Mouse (Mus musculus): ENCODE results near the gene 1700020A23Rik. TPM values are rescaled to one million over a fixed set of nuclear protein-coding genes. Genes with fewer than 3 reads are reported as not detected.
A peak's percentile ranks its signal among the peaks of the same experiment; 100 is the strongest.

Gene 1700020A23Rik
- total RNA-seq, 2 experiments from 2014 or later = not detected

DNA sequence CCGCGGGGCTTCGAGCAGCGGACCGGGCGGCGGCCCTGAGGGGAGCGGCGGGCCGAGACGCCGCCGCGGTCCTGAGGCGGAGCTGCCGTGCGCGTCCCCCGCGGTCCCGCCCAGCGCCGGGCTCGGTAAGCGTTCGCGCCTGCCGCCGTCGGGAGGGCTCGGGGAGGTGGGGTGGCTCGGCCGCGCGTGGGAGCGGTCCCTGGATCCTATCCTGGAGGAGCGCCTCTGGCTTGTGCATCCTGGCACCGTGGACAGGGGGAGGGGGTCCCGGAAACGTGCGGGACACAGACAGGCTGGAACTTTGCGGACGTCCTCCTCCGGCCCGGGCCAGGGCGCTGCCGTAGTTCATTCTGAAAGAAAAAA, 45.4 kb downstream of the 1700020A23Rik start:
- DNase-seq (ENCODE audit: low spot score in 2 of 2) = peak; percentile 52 to 75

DNA sequence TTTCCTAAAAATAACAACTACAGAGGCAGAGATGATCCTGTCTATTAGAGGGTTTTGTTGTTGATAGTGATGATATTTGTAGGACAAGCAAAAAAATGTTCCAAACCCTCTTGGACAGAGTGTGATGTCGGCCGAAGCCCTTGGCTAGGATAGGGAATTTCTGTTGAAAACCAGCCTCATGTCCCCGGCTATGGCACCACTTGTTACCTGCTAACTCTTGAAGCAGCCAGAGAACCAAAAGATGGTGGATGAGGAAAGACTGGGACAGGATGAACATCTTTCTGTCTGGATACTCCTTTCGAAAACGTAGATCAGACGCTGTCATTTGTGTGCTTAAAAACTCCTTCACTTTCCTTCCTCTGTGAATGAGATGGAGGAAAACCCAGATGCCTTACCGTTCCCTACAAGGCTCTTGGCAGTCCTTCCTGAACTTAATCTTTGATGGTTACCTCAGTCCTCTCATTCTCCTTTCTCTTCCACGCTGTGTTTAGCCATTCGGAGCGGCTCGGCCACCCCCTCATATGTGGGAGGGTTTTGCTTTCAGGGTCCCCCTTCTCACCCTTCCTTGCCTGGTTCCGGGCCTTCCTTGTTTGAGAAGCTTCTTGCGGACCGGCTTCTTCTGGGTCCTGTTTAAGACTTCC, 46.1 kb downstream of the 1700020A23Rik start:
- DNase-seq (ENCODE audit: low spot score in 2 of 2) = no peak

DNA sequence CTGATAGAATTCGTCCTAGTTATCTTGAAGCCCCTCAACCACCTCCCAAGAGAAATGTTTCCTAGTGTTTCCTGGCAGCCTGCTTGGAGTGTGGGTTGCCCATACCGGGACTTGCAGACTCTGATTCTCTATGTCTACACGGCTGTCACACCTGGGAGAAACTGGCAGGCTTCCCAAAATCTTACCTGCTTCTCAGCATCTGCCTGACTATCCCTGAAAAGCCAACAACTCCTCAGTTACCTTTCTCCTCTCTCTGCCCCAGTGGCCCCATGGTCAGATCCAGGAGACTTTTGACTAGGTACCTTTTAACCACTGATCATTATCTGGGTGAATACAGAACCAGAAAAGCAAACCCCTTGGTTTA, 46.6 kb downstream of the 1700020A23Rik start:
- DNase-seq (ENCODE audit: low spot score in 2 of 2) = no peak

DNA sequence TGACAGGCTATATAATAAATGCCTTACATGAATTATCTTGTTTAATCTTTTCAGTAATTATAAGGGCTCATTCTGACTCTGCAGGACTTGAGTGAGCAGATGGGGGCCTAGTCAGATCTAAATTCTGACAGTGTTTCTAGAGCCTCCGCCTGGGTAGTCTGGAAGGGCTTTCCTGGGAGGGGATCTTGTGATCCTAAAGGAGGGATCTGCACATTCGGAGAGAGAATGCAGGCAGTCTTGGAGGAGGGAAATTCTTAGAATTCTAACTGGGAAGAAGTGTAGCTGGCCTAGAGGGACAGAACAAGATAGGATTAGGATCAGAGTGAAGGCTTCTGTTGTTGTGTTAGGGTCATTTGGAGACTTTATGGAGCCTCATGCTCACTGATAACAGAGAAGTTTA, 47.2 kb downstream of the 1700020A23Rik start:
- no peak for DNase-seq (ENCODE audit: low spot score in 2 of 2)

DNA sequence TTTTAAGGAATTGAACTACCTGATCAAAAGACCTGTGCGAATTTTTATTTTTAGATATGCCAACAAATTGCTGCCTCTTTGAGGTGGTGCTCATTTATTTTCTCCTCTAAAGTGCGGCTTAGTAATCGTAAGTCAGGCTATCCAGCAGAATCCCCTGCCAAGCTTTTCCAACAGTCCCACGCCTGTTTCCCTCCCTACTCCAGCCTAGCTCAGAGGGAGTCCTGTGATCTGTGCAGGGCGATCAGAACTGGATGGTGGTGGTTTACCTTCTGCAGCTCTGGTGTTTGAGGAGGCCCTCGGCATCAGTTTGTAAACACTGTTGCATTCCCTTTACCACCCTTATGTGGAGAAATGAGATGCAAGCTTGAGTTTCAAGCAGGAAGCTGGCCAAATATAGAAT, 48.4 kb downstream of the 1700020A23Rik start:
- no peak for DNase-seq (ENCODE audit: low spot score in 2 of 2)

DNA sequence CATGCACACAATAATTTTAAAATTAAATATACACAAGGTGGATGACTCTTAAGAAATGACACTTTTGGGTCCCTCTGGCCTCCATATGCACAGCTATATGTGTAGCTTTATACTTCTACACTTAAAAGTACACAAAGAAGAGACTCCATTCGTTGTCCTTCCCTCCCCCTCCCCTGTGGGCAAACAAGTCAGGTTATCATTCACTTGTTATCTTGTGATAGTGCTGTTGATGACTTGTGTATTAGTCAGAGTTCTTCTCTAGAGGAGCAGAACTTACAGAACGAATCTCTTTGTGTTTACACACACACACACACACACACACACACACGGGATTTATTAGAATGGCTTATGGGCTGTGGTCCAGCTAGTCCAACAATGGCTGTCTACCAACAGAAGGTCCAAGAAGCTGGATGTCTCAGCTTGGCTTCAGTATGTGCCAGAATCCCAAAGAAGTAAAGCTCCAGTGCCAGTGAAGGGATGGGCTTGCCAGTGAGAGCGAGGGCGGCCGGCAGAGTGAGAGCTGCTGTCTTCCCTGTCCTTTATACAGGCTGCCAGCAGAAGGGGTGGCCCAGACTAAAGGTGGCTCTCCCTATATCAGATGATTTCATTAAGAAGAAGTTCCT, 49.8 kb downstream of the 1700020A23Rik start:
- DNase-seq (ENCODE audit: low spot score in 2 of 2) = no peak

Other genes starting within 250 kb of the 1700020A23Rik start
- gene Snrpb, start 225.9 kb upstream of the 1700020A23Rik start, total RNA-seq (2021) = 100 to 1,000 TPM; 188 to 199 TPM
- gene Tmc2, start 210.1 kb upstream of the 1700020A23Rik start, total RNA-seq (2021) = not detected
- 10 to 100 TPM; 66.9 to 84.6 TPM for gene Nop56, start 130.8 kb upstream of the 1700020A23Rik start, total RNA-seq (2021)
- gene Idh3b, start 120.7 kb upstream of the 1700020A23Rik start, total RNA-seq (2021) = 100 to 1,000 TPM; 282 to 290 TPM
- 1 to 10 TPM; 2.1 to 2.7 TPM for gene Ebf4, start 110.1 kb upstream of the 1700020A23Rik start, total RNA-seq (2021)
- 10 to 100 TPM; 19.7 to 19.9 TPM for gene Cpxm1, start 7.7 kb upstream of the 1700020A23Rik start, total RNA-seq (2021)
- gene Gm28372, start within 50 bp of the 1700020A23Rik start, total RNA-seq (2021) = not detected
- not detected for gene Tmem239, start 1.2 kb downstream of the 1700020A23Rik start, total RNA-seq (2021)
- gene Vps16, start 19.1 kb downstream of the 1700020A23Rik start, total RNA-seq (2021) = 10 to 100 TPM; 37.3 to 44.6 TPM
- 10 to 100 TPM; 10.6 to 11.6 TPM for gene Pced1a, start 19.4 kb downstream of the 1700020A23Rik start, total RNA-seq (2021)
- 10 to 100 TPM; 73.2 to 74.7 TPM for gene Ptpra, start 45.0 kb downstream of the 1700020A23Rik start, total RNA-seq (2021)
- 10 to 100 TPM; 51.9 to 60.9 TPM for gene Mrps26, start 158.5 kb downstream of the 1700020A23Rik start, total RNA-seq (2021)
- not detected for gene Oxt, start 170.9 kb downstream of the 1700020A23Rik start, total RNA-seq (2021)
- not detected for gene Avp, start 177.3 kb downstream of the 1700020A23Rik start, total RNA-seq (2021)
- 1 to 10 TPM; 7.3 to 8.2 TPM for gene Fastkd5, start 224.8 kb downstream of the 1700020A23Rik start, total RNA-seq (2021)
- gene Ubox5, start 224.8 kb downstream of the 1700020A23Rik start, total RNA-seq (2021) = 1 to 10 TPM; 5.9 TPM
- 1 to 10 TPM; 5.8 to 6.2 TPM for gene Lzts3, start 237.5 kb downstream of the 1700020A23Rik start, total RNA-seq (2021)